Mouse (Mus musculus) layer of hippocampus, adult 9-10 months (tissue): ENCODE results near the gene Mcm2.

Source experiments
- DNase-seq: peaks from one replicate; pipeline ENCODE4 v3.0.0; 2022; ENCODE audit warnings: low spot score

Mcm2 gene

DNA sequence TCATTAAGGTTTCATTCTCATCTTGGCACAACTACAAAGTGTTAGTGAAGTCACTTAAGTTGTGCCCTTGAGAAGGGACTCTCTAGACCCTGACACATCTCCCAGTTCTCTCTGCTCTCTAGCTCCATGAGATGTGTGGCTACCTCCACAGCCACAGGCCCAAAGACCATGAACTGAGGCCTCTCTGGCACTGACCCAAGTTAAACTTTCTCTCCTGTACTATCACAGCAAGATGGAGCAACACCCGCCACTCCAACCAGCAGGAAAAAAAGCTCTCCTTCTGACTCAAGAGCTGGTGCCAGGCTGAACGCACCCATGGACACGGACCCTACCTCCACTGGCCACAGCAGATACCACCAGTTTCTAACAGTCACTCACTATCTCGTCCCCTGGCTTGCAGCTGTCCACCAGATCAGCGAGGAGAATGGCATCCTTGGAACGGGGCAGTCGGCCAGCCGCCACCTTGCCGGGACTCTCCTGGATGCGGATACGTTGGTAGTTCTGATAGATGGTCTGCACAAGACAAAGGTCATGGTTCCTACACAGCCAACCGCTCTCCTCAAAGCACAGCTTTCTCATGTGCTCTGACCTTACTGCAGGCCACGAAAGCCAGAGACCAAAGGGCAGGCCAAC lies 9.1 kb downstream of the Mcm2 start:
- no peak for DNase-seq

DNA sequence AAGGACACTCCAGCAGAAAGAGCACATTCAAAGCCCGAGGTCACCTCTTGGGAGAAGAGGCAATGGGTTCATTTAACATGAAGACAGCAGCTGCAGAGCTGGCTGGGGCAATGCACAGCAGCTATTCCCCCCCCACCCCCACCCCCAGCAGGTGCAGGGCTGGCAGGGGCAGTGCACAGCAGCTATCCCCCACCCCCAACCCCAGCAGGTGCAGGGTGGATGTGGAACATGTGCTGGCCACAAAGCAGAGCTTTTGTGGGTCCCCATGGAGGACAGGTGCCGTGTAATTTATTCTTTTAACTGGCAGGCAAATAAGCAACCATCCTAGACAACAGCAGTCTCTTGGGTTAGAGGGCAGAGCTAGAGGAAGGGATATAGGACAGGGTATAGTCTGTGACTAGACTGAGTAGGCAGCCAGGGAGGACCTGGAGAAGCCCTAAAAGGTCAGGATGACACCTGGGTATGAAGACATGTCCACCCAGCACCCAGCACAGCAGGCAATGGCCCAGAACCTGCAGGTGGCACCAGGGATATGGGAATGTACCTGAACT lies 12.1 kb downstream of the Mcm2 start:
- no peak for DNase-seq

DNA sequence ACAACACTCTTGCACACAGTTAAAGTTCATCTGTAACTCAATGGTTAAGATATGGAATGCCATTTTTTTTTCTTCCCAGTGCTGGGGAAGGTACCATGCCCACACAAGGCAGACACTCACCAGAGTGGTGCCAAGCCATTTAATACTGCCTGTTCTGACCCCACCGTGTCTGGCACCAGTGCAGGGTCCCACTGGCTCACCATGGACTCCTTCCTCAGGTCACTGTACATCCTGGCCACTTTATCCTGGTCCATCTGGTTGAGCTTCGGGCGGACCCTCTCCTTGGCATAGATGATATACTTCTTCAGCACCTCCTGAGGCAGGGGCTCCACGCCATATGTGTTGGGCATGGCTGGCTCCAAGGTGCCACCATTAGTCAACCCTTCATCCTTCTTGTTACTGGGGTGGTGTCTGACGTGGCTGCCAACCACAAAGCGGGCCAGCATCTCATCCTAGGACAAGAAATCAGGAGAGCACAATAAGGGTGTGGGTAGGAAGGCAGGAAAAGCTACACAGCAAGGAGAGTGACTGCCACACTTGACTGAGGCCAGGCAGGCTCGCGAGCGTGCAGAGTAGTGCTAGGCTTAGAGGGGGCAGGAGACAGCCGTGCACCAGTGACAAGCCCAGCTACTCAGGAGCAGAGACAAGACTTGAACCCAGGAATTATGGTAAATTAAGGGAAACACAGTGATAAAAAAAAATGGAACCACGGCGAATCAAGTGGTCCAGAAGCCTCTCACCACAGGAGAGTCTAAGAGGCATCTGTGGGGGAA lies 12.8 kb downstream of the Mcm2 start:
- DNase-seq, result no peak

- DNase-seq, result no peak
Measured at GRCm38 (mm10) chr6:88884690-88885089, 13.9 kb downstream of the Mcm2 start.

GRCm38 (mm10) chr6:88884195-88884594 lies 14.4 kb downstream of the Mcm2 start:
- DNase-seq, result no peak

DNA sequence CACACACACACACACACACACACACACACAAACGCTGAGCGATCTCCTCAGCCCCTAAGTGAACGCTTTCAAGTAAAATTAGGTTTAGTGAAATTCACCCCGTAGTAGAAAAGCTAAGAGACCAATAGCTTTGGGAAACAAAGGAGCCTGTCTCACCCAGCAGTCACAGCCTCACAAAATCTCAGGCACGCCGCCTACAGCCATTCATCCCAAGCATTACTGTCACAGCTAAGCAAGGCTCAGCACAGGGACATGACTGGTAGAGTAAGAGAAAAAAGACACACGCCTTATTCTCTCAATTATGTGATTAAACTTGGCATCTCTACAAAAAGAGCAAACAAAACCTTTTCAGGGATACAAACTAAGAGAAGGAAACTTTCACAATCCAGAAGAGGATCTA lies 17.2 kb downstream of the Mcm2 start:
- no peak for DNase-seq

GRCm38 (mm10) chr6:88879471-88879870 lies 19.1 kb downstream of the Mcm2 start:
- no peak for DNase-seq

- DNase-seq, result no peak
Measured at GRCm38 (mm10) chr6:88874868-88875508, 23.6 kb downstream of the Mcm2 start, which contains the start of gene Podxl2. Gene Podxl2 (minus strand): TSS chr6:88875044.

DNA sequence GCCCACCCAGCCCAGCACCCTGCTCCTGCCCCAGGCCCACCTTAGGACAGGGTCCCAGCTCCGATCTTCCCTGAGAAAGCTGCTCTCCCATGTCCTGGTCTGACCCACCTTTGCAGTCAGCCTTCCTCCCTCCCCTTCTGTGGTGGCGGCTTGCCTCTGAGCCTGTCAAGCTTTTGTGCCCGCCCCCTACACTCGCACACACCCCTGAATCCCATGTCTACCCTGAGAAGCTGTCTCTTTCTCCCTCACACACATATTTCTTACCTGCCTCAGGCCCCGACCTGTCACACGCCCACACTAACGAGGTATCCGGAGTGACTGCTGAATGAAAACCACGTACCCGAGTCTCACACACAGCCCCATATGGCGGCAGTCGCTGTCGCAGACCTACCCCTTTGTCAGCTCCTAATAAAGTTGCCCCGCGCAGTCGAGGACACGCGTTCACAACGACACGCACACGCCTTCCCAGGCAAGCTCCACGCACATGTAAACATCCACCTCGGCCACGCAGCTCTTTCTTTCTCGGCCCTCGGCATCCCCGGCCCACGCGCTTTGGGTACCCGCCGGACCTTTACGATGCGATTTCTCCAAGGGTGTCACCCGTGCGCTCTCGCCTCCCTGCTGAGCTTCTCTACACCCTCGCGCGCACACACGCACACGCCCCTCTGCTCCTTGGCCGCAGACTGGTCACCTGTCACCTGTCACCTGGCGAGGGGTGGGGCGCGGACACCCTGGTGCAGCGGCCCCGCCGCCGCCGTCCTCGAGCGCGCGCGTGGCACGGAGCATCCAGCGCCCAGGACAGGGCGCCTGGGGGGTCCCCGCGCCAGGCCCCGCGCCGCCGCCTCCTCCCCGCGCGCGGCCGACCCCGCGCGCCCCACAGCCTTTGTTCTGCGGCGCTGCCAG lies 24.4 kb downstream of the Mcm2 start:
- no peak for DNase-seq

DNA sequence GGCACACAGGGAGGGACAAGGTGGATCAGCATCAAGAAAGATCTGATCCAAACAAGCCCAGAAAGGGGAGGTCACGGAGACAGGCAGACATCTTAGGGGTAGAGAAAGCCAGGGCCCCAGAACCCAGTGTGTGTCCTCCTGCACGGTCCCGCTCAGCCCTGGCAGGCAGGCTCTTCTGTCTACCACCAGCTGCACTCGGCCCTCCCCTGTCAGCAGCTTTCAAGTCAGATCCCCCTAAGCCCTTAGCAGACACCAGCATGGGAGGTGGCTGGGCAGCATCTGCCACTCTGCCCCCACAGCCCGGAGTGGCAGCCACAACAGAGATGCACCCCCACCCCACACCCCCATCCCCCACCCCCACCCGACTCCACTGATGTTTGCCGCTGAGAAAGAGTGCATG lies 25.8 kb downstream of the Mcm2 start:
- DNase-seq, result no peak

- DNase-seq, result no peak
Measured at GRCm38 (mm10) chr6:88871546-88871945, 27.0 kb downstream of the Mcm2 start.

GRCm38 (mm10) chr6:88870594-88870993 lies 28.0 kb downstream of the Mcm2 start:
- DNase-seq, result no peak

DNA sequence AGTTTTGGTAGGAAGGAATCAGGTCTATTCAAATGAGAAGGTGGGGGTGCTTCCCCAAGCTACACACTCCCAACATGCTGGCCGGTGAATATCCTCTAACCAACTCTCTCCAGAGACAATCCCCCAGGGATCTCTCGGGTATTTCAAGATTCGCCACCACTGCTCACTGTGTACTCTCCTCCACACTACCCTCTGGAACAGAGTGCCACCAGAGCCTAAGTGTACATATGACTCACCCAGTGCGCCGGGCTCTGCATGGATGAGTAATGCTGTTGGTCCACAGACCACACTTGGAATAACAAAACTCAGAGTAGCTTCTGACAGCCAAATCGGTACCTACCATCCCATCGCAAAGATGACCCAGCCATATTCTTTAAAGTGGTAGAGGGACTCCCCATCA lies 29.1 kb downstream of the Mcm2 start:
- DNase-seq, result no peak

DNA sequence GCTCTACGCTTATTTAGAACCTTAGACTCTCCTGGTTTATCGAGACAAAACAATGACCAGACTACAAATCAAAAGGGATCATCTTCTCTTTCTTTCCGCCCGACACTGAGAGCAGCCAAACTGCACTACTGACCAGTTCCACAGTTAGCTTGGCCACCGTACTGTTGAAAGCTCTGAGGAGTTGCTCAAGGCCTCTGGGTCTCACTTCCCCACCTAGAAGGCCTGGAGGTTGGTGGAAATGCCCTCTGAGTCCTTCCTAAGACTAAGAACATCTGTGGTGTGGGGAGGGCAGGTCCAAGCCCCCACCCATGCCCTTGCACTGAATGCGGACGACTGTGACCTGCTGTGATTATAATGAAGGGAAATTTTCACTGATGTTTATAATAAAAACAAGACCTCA lies 32.9 kb downstream of the Mcm2 start:
- no peak for DNase-seq

DNA sequence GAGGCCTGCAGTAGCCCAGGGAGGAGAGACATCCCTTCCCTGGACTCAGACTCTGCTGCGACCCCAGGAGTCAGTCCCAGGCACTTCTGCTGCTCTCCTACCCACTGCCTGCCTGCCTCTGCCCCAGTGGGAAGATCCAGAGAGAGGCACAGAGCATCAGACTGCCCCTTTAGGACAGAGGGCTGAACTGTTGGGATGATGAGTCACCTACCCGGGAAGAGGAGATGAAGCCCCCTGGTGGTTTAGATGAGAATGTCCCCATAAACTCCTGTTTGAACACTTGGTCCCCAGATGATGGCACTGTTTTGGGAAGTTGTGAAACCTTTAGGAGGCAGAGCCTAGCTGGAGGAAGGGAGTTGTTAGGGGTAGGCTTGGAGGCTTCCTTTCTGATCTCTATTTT lies 37.7 kb downstream of the Mcm2 start:
- DNase-seq, result no peak

GRCm38 (mm10) chr6:88858341-88858740 lies 40.2 kb downstream of the Mcm2 start:
- DNase-seq, result no peak

- DNase-seq, result no peak
Measured at GRCm38 (mm10) chr6:88857830-88858229, 40.8 kb downstream of the Mcm2 start.

GRCm38 (mm10) chr6:88857249-88857648 lies 41.3 kb downstream of the Mcm2 start:
- no peak for DNase-seq

GRCm38 (mm10) chr6:88855636-88856035 lies 42.9 kb downstream of the Mcm2 start:
- no peak for DNase-seq

- no peak for DNase-seq
Measured at GRCm38 (mm10) chr6:88854509-88854908, 44.1 kb downstream of the Mcm2 start.

DNA sequence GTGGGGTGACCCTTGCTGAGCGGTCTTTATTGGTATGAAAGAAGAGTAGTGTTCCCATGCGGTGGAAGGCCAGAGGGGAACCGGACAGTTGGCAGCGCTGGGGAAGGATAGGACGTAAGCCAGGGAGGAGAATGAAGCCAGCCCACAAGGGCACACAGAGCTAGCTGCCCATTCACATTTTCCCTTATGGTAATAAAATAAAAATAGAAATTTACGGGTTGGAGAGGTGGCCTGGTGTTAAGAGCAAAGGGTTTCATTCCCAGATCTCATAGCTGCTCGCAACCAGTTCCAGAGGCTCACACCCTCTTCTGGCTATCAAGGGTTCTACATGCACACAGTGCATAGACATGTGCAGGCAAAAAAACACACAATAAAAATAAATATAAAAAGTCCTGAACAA lies 48.5 kb downstream of the Mcm2 start:
- DNase-seq, result no peak

- no peak for DNase-seq
Measured at GRCm38 (mm10) chr6:88849270-88849669, 49.3 kb downstream of the Mcm2 start.
